Mouse (Mus musculus): ENCODE data around the gene Kcnk5. TPM values are rescaled to one million over a fixed set of nuclear protein-coding genes. Genes with fewer than 3 reads are reported as not detected.
A peak's percentile ranks its signal among the peaks of the same experiment; 100 is the strongest.

Gene Kcnk5
- total and polyA plus RNA-seq, 2 experiments from 2014 or later: 0.84 to 1.0 TPM

DNA sequence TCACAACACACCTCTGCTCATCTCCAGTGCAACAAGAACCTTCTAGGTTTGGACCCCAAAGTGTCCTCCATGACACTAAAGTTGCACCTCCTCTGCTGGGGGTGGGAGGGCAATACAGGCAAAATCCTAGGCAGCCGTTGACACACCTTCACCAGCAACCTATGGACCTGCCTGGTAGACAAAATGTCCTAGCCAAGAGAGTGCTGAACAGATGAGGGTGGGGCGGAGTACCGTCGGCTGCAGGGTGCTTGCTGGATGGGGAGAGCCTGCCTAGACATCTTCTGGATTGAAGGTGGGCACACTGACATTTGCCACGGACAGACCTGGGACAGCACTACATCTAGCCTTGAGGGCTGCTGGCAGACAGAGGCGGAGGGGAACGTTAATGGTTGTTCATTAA, 17.2 kb downstream of the Kcnk5 start:
- no peaks in the 10 kb centered on the region for H3K36me3 ChIP-seq (ENCODE audit: insufficient read depth, low read length)
- H3K9ac ChIP-seq (replicated peaks; ENCODE audit: low read length): no peak overlapping the region
- no peaks in the 10 kb centered on the region for H3K9me3 ChIP-seq (ENCODE audit: low read length)
- H3K27ac ChIP-seq: no peak overlapping the region
- WGBS: 84% methylated on average over 7 of the region's 7 CpGs
- no peak for TF ChIP-seq CTCF (IDR thresholded peaks at IDR 0.05; ENCODE audit: low read depth)
- DNase-seq (ENCODE audit: low spot score): no peak
- H3K4me3 ChIP-seq (ENCODE audit: low read length): no peak overlapping the region
- no peak for ATAC-seq
- no peaks in the 10 kb centered on the region for H3K27me3 ChIP-seq (ENCODE audit: insufficient read depth, low read length)
- 0 out of 2 replicates have a peak, but pooled peaks cover 7% of the 10 kb centered on the region for H3K4me1 ChIP-seq (ENCODE audit: insufficient read depth, low read length)
- no peak overlapping the region for H3K4me2 ChIP-seq (ENCODE audit: low read depth, low read length)

DNA sequence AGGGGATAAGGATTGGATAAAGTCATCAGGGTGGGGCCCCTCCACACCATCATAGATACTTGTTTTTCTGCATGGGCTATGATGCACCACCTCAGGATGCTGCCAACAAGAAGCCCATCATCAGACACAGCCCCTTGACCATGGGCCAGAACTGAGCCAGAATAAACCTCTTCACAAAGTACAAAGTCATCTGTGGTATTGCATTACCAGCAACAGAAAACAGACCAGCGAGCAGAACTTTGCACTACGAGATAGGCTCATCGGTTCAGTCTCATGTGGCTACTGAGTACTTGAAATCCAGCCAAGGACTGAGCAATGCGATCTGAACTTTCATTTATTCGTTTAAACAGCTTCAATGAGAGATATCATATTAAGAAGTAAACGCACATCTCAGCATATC, 18.9 kb downstream of the Kcnk5 start:
- no peak for DNase-seq (ENCODE audit: low spot score)
- Histone ChIP-seq H3K9me3 (ENCODE audit: low read length) (no peaks in the 10 kb centered on the region), H3K27me3 (ENCODE audit: insufficient read depth, low read length) (no peaks in the 10 kb centered on the region), H3K27ac (no peak overlapping the region), H3K4me2 (ENCODE audit: low read depth, low read length) (no peak overlapping the region), H3K36me3 (ENCODE audit: insufficient read depth, low read length) (no peaks in the 10 kb centered on the region), H3K9ac (replicated peaks; ENCODE audit: low read length) (no peak overlapping the region), H3K4me1 (ENCODE audit: insufficient read depth, low read length) (0 out of 2 replicates have a peak, but pooled peaks cover 7% of the 10 kb centered on the region), H3K4me3 (ENCODE audit: low read length) (no peak overlapping the region)
- no peak for TF ChIP-seq CTCF (IDR thresholded peaks at IDR 0.05; ENCODE audit: low read depth)
- WGBS: 71% methylated on average over 6 of the region's 6 CpGs
- ATAC-seq: no peak

DNA sequence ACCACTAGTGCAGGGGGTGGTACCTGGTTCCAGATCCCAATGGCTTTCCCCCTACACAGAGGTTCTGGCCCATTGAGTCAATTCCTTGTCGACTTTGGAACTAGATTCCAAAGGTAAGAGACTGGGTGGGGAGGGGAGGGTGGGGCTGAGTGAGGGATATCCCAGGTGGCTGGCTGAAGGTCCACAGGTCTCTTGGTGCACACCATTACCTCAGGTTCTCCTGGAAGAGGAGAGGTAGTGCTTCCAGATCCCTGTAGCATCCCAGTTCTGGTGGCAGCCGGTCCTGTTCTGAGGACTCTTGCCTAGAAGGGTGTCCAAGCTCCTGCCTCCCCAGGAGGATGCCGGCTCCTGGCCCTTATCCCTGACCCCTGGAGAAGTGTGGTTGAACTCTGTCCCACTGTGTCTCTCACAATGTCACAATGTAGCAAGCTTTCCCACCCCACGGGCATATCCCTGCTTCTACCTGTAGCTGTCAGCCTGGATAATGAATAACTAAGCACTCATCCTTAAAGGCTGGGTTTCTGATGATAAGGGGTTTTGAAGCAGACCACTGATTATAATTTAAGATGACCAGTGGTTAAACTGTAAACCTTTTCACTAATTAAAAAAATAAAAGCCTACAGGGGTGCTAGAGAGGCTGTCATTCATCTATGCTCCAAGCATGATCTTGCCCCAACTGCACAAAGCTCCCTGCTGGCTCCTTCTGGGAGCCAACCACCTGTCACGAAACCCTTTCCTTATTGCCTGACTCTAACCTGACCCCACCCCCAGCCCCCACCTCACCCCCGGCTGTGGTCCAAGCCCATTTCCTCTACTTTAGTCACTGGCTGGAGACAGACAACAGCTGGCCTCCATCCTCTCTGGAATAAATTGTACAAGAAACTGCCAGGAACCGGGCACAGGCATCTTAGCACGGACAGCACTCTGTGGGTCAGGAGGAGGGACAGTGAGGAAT, 22.6 kb downstream of the Kcnk5 start:
- Histone ChIP-seq H3K4me1 (ENCODE audit: insufficient read depth, low read length) (no peaks in the 10 kb centered on the region), H3K36me3 (ENCODE audit: insufficient read depth, low read length) (no peaks in the 10 kb centered on the region), H3K9ac (replicated peaks; ENCODE audit: low read length) (no peak overlapping the region), H3K9me3 (ENCODE audit: low read length) (no peaks in the 10 kb centered on the region), H3K27ac (no peak overlapping the region), H3K4me2 (ENCODE audit: low read depth, low read length) (no peak overlapping the region), H3K4me3 (ENCODE audit: low read length) (no peak overlapping the region), H3K27me3 (ENCODE audit: insufficient read depth, low read length) (no peaks in the 10 kb centered on the region)
- TF ChIP-seq CTCF (IDR thresholded peaks at IDR 0.05; ENCODE audit: low read depth): no peak
- WGBS: 54% methylated on average over 8 of the region's 8 CpGs
- DNase-seq (ENCODE audit: low spot score) (peak; percentile 2), ATAC-seq (peak; percentile 16; the same call in 1 of the 2 replicates)

DNA sequence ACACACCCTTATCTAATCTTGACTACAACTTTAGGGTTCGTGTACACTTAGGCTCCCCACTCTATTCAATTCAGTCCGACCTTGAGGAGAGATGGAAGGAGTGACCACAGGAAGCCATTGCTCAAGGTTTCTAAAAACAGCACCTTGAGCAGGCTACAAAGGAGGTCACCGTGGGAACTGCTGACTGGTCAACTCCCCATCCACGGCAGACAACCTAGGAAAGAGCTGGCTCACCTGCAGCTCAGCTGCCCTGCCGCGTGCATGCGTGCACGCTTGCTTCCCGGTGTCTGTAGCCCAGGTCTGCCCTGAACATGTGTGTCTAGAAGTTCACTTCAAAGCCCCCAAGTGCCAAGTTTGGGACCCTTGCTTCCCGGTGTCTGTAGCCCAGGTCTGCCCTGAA, 24.0 kb downstream of the Kcnk5 start:
- H3K27ac ChIP-seq: no peak overlapping the region
- WGBS: 88% methylated on average over 10 of the region's 10 CpGs
- H3K4me2 ChIP-seq (ENCODE audit: low read depth, low read length): no peak overlapping the region
- no peaks in the 10 kb centered on the region for H3K9me3 ChIP-seq (ENCODE audit: low read length)
- no peaks in the 10 kb centered on the region for H3K4me1 ChIP-seq (ENCODE audit: insufficient read depth, low read length)
- H3K27me3 ChIP-seq (ENCODE audit: insufficient read depth, low read length): no peaks in the 10 kb centered on the region
- no peak overlapping the region for H3K4me3 ChIP-seq (ENCODE audit: low read length)
- no peak for ATAC-seq
- H3K9ac ChIP-seq (replicated peaks; ENCODE audit: low read length): no peak overlapping the region
- no peak for TF ChIP-seq CTCF (IDR thresholded peaks at IDR 0.05; ENCODE audit: low read depth)
- H3K36me3 ChIP-seq (ENCODE audit: insufficient read depth, low read length): no peaks in the 10 kb centered on the region
- no peak for DNase-seq (ENCODE audit: low spot score)

DNA sequence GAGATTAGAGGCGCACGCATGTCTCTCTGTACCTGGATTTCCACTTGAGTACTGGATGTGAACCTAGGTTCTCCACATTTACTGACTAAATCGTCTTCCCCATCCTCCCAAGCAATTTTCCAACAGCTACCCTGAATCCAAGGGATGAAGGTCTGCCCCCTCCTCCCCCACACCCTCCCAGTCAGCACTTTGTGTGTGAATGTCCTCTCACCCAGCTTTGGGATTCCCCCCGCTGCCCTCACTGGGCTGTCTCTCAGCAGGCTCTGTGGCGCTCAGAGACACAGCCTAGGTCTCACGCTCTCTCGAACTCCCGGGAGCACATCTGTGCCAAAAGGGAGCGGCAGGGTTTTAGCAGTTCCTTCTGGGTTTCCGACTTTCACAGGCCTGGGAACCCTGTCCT, 25.9 kb downstream of the Kcnk5 start:
- H3K27me3 ChIP-seq (ENCODE audit: insufficient read depth, low read length): no peaks in the 10 kb centered on the region
- H3K36me3 ChIP-seq (ENCODE audit: insufficient read depth, low read length): no peaks in the 10 kb centered on the region
- H3K9me3 ChIP-seq (ENCODE audit: low read length): no peaks in the 10 kb centered on the region
- 50% methylated on average over 10 of the region's 10 CpGs for WGBS
- no peak for TF ChIP-seq CTCF (IDR thresholded peaks at IDR 0.05; ENCODE audit: low read depth)
- H3K27ac ChIP-seq: no peak overlapping the region
- H3K4me3 ChIP-seq (ENCODE audit: low read length): no peak overlapping the region
- H3K4me2 ChIP-seq (ENCODE audit: low read depth, low read length): no peak overlapping the region
- no peaks in the 10 kb centered on the region for H3K4me1 ChIP-seq (ENCODE audit: insufficient read depth, low read length)
- H3K9ac ChIP-seq (replicated peaks; ENCODE audit: low read length): no peak overlapping the region
- DNase-seq (ENCODE audit: low spot score) (no peak), ATAC-seq (no peak)

DNA sequence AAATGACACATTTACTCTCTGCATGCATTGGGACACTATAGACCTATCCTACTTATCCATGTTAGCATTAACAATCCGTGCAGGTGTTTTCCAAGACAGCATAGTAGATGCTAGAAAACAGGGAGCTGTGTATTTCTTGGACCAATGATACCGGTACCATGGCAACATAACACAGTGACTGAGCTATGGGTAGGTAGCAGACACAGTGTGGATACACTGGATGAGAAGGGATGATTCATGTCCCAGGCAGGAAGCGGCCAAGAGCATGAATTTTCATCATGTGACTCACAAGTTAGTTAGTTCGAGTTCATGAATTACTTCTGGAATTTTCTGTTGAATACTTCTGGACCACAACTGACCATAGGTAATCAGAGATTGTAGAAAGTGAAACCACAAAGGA, 26.7 kb downstream of the Kcnk5 start:
- DNase-seq (ENCODE audit: low spot score) (no peak), ATAC-seq (no peak)
- no peak for TF ChIP-seq CTCF (IDR thresholded peaks at IDR 0.05; ENCODE audit: low read depth)
- Histone ChIP-seq H3K27me3 (ENCODE audit: insufficient read depth, low read length) (no peaks in the 10 kb centered on the region), H3K27ac (no peak overlapping the region), H3K4me3 (ENCODE audit: low read length) (no peak overlapping the region), H3K9me3 (ENCODE audit: low read length) (no peaks in the 10 kb centered on the region), H3K4me1 (ENCODE audit: insufficient read depth, low read length) (no peaks in the 10 kb centered on the region), H3K4me2 (ENCODE audit: low read depth, low read length) (no peak overlapping the region), H3K9ac (replicated peaks; ENCODE audit: low read length) (no peak overlapping the region), H3K36me3 (ENCODE audit: insufficient read depth, low read length) (no peaks in the 10 kb centered on the region)
- 88% methylated on average over 4 of the region's 4 CpGs for WGBS

DNA sequence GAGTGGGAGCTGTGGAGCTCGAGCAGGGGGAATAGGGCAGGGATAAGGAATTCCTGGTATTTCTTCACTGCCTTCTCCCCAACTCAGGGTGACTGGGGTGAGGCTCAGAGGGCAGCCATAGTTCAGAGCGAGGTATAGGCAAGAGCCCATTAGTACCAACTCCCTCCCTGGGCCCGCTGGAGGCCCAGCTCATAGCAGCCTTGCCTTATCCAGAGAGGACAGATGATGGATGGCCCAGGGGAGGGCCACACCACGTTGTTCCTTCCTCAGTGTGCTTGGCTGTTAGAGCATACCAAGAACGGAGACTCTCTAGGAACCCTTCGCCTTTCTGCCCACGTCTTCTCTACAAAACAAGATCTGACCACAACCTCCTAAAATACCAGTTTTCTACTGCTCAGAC, 27.4 kb downstream of the Kcnk5 start:
- Histone ChIP-seq H3K4me1 (ENCODE audit: insufficient read depth, low read length) (no peaks in the 10 kb centered on the region), H3K9me3 (ENCODE audit: low read length) (no peaks in the 10 kb centered on the region), H3K27me3 (ENCODE audit: insufficient read depth, low read length) (no peaks in the 10 kb centered on the region), H3K36me3 (ENCODE audit: insufficient read depth, low read length) (no peaks in the 10 kb centered on the region), H3K9ac (replicated peaks; ENCODE audit: low read length) (no peak overlapping the region), H3K4me2 (ENCODE audit: low read depth, low read length) (no peak overlapping the region), H3K4me3 (ENCODE audit: low read length) (no peak overlapping the region), H3K27ac (no peak overlapping the region)
- 67% methylated on average over 7 of the region's 7 CpGs for WGBS
- no peak for TF ChIP-seq CTCF (IDR thresholded peaks at IDR 0.05; ENCODE audit: low read depth)
- DNase-seq (ENCODE audit: low spot score) (no peak), ATAC-seq (no peak)

Measured in hindbrain, postnatal 0 days (tissue).